Mouse (Mus musculus) monocyte, adult 2 months (primary cell): ENCODE measurements around the gene Flot1.

Experiments
- DNase-seq, 2 experiments: peaks; one replicate each; pipeline ENCODE4 v3.0.0; 2022; ENCODE audit warnings: low spot score in 2 of 2, low read depth in 1 of 2

Flot1 gene

GRCm38 (mm10) chr17:35866281-35866831, 43.3 kb downstream of the Flot1 start:
- DNase-seq, result no peak

- peak in 1 of 2 experiments; percentile 29 for DNase-seq
Measured at GRCm38 (mm10) chr17:35866911-35867890, 44.2 kb downstream of the Flot1 start.

- no peak for DNase-seq
Measured at GRCm38 (mm10) chr17:35868165-35868820, 45.3 kb downstream of the Flot1 start.

GRCm38 (mm10) chr17:35868961-35869345, 45.9 kb downstream of the Flot1 start:
- DNase-seq, result no peak

- DNase-seq, result no peak
Measured at GRCm38 (mm10) chr17:35869346-35870067, 46.5 kb downstream of the Flot1 start.

- DNase-seq, result peak; percentile 68 to 73
Measured at GRCm38 (mm10) chr17:35870151-35870883, 47.3 kb downstream of the Flot1 start.

- DNase-seq, result peak in 1 of 2 experiments; percentile 51
Measured at GRCm38 (mm10) chr17:35870884-35871696, 48.1 kb downstream of the Flot1 start.

GRCm38 (mm10) chr17:35873774-35874519, 50.9 kb downstream of the Flot1 start:
- peak; percentile 61 to 76 for DNase-seq

GRCm38 (mm10) chr17:35874721-35875120, 51.7 kb downstream of the Flot1 start:
- no peak for DNase-seq

- DNase-seq, result peak; percentile 74 to 87
Measured at GRCm38 (mm10) chr17:35879245-35880057, 56.4 kb downstream of the Flot1 start, which contains the start of gene Dhx16. Dhx16 (plus strand) TSS chr17:35879819.
